Mouse (Mus musculus): ENCODE measurements around the gene Sdhaf1. TPM values are rescaled to one million over a fixed set of nuclear protein-coding genes. Genes with fewer than 3 reads are reported as not detected.

Gene Sdhaf1
- polyA plus RNA-seq, 1 experiment from 2014 or later = 21.8 TPM

- ATAC-seq (replicated peaks; ENCODE audit: low FRiP score) (peak; percentile 87), DNase-seq (ENCODE audit: low spot score) (peak; percentile 88)
- H3K4me3 ChIP-seq (ENCODE audit: low read depth, low read length) = peak overlapping the region; percentile 74
- H3K27me3 ChIP-seq (ENCODE audit: control insufficient read depth, insufficient read depth, low read length) = no peaks in the 10 kb centered on the region
- peak overlapping the region; percentile 86 for H3K4me2 ChIP-seq (ENCODE audit: low read depth, low read length, severe bottlenecking)
- H3K27ac ChIP-seq (ENCODE audit: low read depth, low read length) = peak overlapping the region; percentile 90
- H3K4me1 ChIP-seq (replicated peaks; ENCODE audit: control insufficient read depth, insufficient read depth, low read length) = peaks cover 2% of the 10 kb centered on the region; the same call in 1 of the 2 replicates
- WGBS = under 1% methylated on average over 20 of the region's 20 CpGs
- H3K9me3 ChIP-seq (ENCODE audit: control insufficient read depth, low read length) = no peaks in the 10 kb centered on the region
- H3K9ac ChIP-seq (ENCODE audit: low read length) = peak overlapping the region; percentile 64
- no peaks in the 10 kb centered on the region for H3K36me3 ChIP-seq (ENCODE audit: control insufficient read depth, insufficient read depth, low read length)
These were observed 43.0 kb downstream of the Sdhaf1 start for GRCm38 (mm10) chr7:30280670-30281138.

GRCm38 (mm10) chr7:30279951-30280669, 43.6 kb downstream of the Sdhaf1 start, which contains the start of the genes Thap8 and Wdr62:
Gene Thap8, plus strand, starts transcription at chr7:30280094.
Gene Wdr62, minus strand, starts transcription at chr7:30280419.
- DNase-seq (ENCODE audit: low spot score) = peak; percentile 96
- WGBS = under 1% methylated on average over 49 of the region's 49 CpGs

GRCm38 (mm10) chr7:30279536-30279935, 44.2 kb downstream of the Sdhaf1 start:
- DNase-seq (ENCODE audit: low spot score) (no peak), ATAC-seq (replicated peaks; ENCODE audit: low FRiP score) (no peak)
- no peaks in the 10 kb centered on the region for H3K36me3 ChIP-seq (ENCODE audit: control insufficient read depth, insufficient read depth, low read length)
- peak overlapping the region; percentile 64 for H3K9ac ChIP-seq (ENCODE audit: low read length)
- H3K27me3 ChIP-seq (ENCODE audit: control insufficient read depth, insufficient read depth, low read length) = no peaks in the 10 kb centered on the region
- H3K4me2 ChIP-seq (ENCODE audit: low read depth, low read length, severe bottlenecking) = peak overlapping the region; percentile 86
- WGBS = under 1% methylated on average over 6 of the region's 6 CpGs
- H3K4me1 ChIP-seq (replicated peaks; ENCODE audit: control insufficient read depth, insufficient read depth, low read length) = peaks cover 2% of the 10 kb centered on the region; the same call in 1 of the 2 replicates
- H3K27ac ChIP-seq (ENCODE audit: low read depth, low read length) = peak overlapping the region; percentile 90
- H3K4me3 ChIP-seq (ENCODE audit: low read depth, low read length) = peak overlapping the region; percentile 74
- no peaks in the 10 kb centered on the region for H3K9me3 ChIP-seq (ENCODE audit: control insufficient read depth, low read length)

More at GRCm38 (mm10) chr7:30279951-30280669, 43.6 kb downstream of the Sdhaf1 start, which contains the start of the genes Thap8 and Wdr62:
- Histone ChIP-seq H3K27me3 (ENCODE audit: control insufficient read depth, insufficient read depth, low read length) (no peaks in the 10 kb centered on the region), H3K9ac (ENCODE audit: low read length) (peak within 1 kb of the TSS; percentile 64), H3K9me3 (ENCODE audit: control insufficient read depth, low read length) (no peaks in the 10 kb centered on the region), H3K4me3 (ENCODE audit: low read depth, low read length) (peak within 1 kb of the TSS; percentile 74), H3K4me1 (replicated peaks; ENCODE audit: control insufficient read depth, insufficient read depth, low read length) (peaks cover 2% of the 10 kb centered on the region; the same call in 1 of the 2 replicates), H3K4me2 (ENCODE audit: low read depth, low read length, severe bottlenecking) (peak within 1 kb of the TSS; percentile 86), H3K27ac (ENCODE audit: low read depth, low read length) (peak within 1 kb of the TSS; percentile 90), H3K36me3 (ENCODE audit: control insufficient read depth, insufficient read depth, low read length) (no peaks in the 10 kb centered on the region)
- ATAC-seq (replicated peaks; ENCODE audit: low FRiP score) = peak; percentile 96

- no peaks in the 10 kb centered on the region for H3K36me3 ChIP-seq (ENCODE audit: control insufficient read depth, insufficient read depth, low read length)
- DNase-seq (ENCODE audit: low spot score) (no peak), ATAC-seq (replicated peaks; ENCODE audit: low FRiP score) (no peak)
- peak overlapping the region; percentile 86; the same call in 1 of the 2 replicates for H3K4me2 ChIP-seq (ENCODE audit: low read depth, low read length, severe bottlenecking)
- 75% methylated on average over 2 of the region's 2 CpGs for WGBS
- no peaks in the 10 kb centered on the region for H3K27me3 ChIP-seq (ENCODE audit: control insufficient read depth, insufficient read depth, low read length)
- H3K9ac ChIP-seq (ENCODE audit: low read length) = no peak overlapping the region
- peak overlapping the region; percentile 74; the same call in 1 of the 2 replicates for H3K4me3 ChIP-seq (ENCODE audit: low read depth, low read length)
- H3K27ac ChIP-seq (ENCODE audit: low read depth, low read length) = no peak overlapping the region
- peaks cover 2% of the 10 kb centered on the region; the same call in 1 of the 2 replicates for H3K4me1 ChIP-seq (replicated peaks; ENCODE audit: control insufficient read depth, insufficient read depth, low read length)
- no peaks in the 10 kb centered on the region for H3K9me3 ChIP-seq (ENCODE audit: control insufficient read depth, low read length)
These were observed 44.8 kb downstream of the Sdhaf1 start for GRCm38 (mm10) chr7:30278911-30279310.

- H3K4me3 ChIP-seq (ENCODE audit: low read depth, low read length) = no peak overlapping the region
- H3K4me2 ChIP-seq (ENCODE audit: low read depth, low read length, severe bottlenecking) = no peak overlapping the region
- H3K27ac ChIP-seq (ENCODE audit: low read depth, low read length) = no peak overlapping the region
- 87% methylated on average over 6 of the region's 6 CpGs for WGBS
- ATAC-seq (replicated peaks; ENCODE audit: low FRiP score) (no peak), DNase-seq (ENCODE audit: low spot score) (no peak)
- H3K9me3 ChIP-seq (ENCODE audit: control insufficient read depth, low read length) = no peaks in the 10 kb centered on the region
- H3K36me3 ChIP-seq (ENCODE audit: control insufficient read depth, insufficient read depth, low read length) = no peaks in the 10 kb centered on the region
- H3K27me3 ChIP-seq (ENCODE audit: control insufficient read depth, insufficient read depth, low read length) = no peaks in the 10 kb centered on the region
- no peak overlapping the region for H3K9ac ChIP-seq (ENCODE audit: low read length)
- no peaks in the 10 kb centered on the region; the same call in 1 of the 2 replicates for H3K4me1 ChIP-seq (replicated peaks; ENCODE audit: control insufficient read depth, insufficient read depth, low read length)
These were observed 49.3 kb downstream of the Sdhaf1 start for GRCm38 (mm10) chr7:30274383-30274782.

Other genes starting within 250 kb of the Sdhaf1 start
- 1.9 and 2.9 TPM in 2 replicates for gene Gm26920, start 233.5 kb downstream of the Sdhaf1 start, polyA plus RNA-seq (2014; fragmentation: Nextera tagmentation; extraction: Ambion mirVana)
- gene Zfp566, start 233.4 kb downstream of the Sdhaf1 start, polyA plus RNA-seq (2014; fragmentation: Nextera tagmentation; extraction: Ambion mirVana) = 12.8 and 13.8 TPM in 2 replicates
- gene Zfp260, start 229.1 kb downstream of the Sdhaf1 start, polyA plus RNA-seq (2014; fragmentation: Nextera tagmentation; extraction: Ambion mirVana) = 121 and 124 TPM in 2 replicates
- gene Zfp382, start 202.0 kb downstream of the Sdhaf1 start, polyA plus RNA-seq (2014; fragmentation: Nextera tagmentation; extraction: Ambion mirVana) = 12.6 and 15.3 TPM in 2 replicates
- gene Zfp146, start 154.1 kb downstream of the Sdhaf1 start, polyA plus RNA-seq (2014; fragmentation: Nextera tagmentation; extraction: Ambion mirVana) = 14.0 and 15.5 TPM in 2 replicates
- gene Cox7a1, start 139.8 kb downstream of the Sdhaf1 start, polyA plus RNA-seq (2014; fragmentation: Nextera tagmentation; extraction: Ambion mirVana) = 3.5 and 3.9 TPM in 2 replicates
- gene Capns1, start 125.1 kb downstream of the Sdhaf1 start, polyA plus RNA-seq (2014; fragmentation: Nextera tagmentation; extraction: Ambion mirVana) = 39.7 and 47.7 TPM in 2 replicates
- gene Polr2i, start 91.9 kb downstream of the Sdhaf1 start, polyA plus RNA-seq (2014; fragmentation: Nextera tagmentation; extraction: Ambion mirVana) = 166 and 167 TPM in 2 replicates
- 235 and 270 TPM in 2 replicates for gene Tbcb, start 91.6 kb downstream of the Sdhaf1 start, polyA plus RNA-seq (2014; fragmentation: Nextera tagmentation; extraction: Ambion mirVana)
- gene Ovol3, start 88.2 kb downstream of the Sdhaf1 start, polyA plus RNA-seq (2014; fragmentation: Nextera tagmentation; extraction: Ambion mirVana) = not detected in 2 replicates
- gene Thap8, start 43.8 kb downstream of the Sdhaf1 start, polyA plus RNA-seq (2014; fragmentation: Nextera tagmentation; extraction: Ambion mirVana) = 0.13 and 0.56 TPM in 2 replicates
- 21.7 and 26.4 TPM in 2 replicates for gene Wdr62, start 43.5 kb downstream of the Sdhaf1 start, polyA plus RNA-seq (2014; fragmentation: Nextera tagmentation; extraction: Ambion mirVana)
- 98.8 and 110 TPM in 2 replicates for gene Clip3, start 32.2 kb downstream of the Sdhaf1 start, polyA plus RNA-seq (2014; fragmentation: Nextera tagmentation; extraction: Ambion mirVana)
- 71.3 and 83.8 TPM in 2 replicates for gene Alkbh6, start 15.2 kb downstream of the Sdhaf1 start, polyA plus RNA-seq (2014; fragmentation: Nextera tagmentation; extraction: Ambion mirVana)
- 29.2 and 30.2 TPM in 2 replicates for gene Syne4, start 9.1 kb downstream of the Sdhaf1 start, polyA plus RNA-seq (2014; fragmentation: Nextera tagmentation; extraction: Ambion mirVana)
- not detected in 2 replicates for gene E130208F15Rik, start 2.2 kb downstream of the Sdhaf1 start, polyA plus RNA-seq (2014; fragmentation: Nextera tagmentation; extraction: Ambion mirVana)
- gene Lrfn3, start 38.9 kb upstream of the Sdhaf1 start, polyA plus RNA-seq (2014; fragmentation: Nextera tagmentation; extraction: Ambion mirVana) = 7.2 TPM in 2 replicates
- 9.6 and 15.2 TPM in 2 replicates for gene Tyrobp, start 89.9 kb upstream of the Sdhaf1 start, polyA plus RNA-seq (2014; fragmentation: Nextera tagmentation; extraction: Ambion mirVana)
- 1.0 TPM in 1 of 2 replicates, not detected in the other for gene Hcst, start 96.0 kb upstream of the Sdhaf1 start, polyA plus RNA-seq (2014; fragmentation: Nextera tagmentation; extraction: Ambion mirVana)
- gene Nfkbid, start 97.8 kb upstream of the Sdhaf1 start, polyA plus RNA-seq (2014; fragmentation: Nextera tagmentation; extraction: Ambion mirVana) = 1.3 and 1.6 TPM in 2 replicates
- 99.2 and 108 TPM in 2 replicates for gene Aplp1, start 121.6 kb upstream of the Sdhaf1 start, polyA plus RNA-seq (2014; fragmentation: Nextera tagmentation; extraction: Ambion mirVana)
- 0.55 and 0.61 TPM in 2 replicates for gene Kirrel2, start 133.8 kb upstream of the Sdhaf1 start, polyA plus RNA-seq (2014; fragmentation: Nextera tagmentation; extraction: Ambion mirVana)
- 0.21 and 0.24 TPM in 2 replicates for gene Nphs1, start 134.4 kb upstream of the Sdhaf1 start, polyA plus RNA-seq (2014; fragmentation: Nextera tagmentation; extraction: Ambion mirVana)
- gene Prodh2, start 169.7 kb upstream of the Sdhaf1 start, polyA plus RNA-seq (2014; fragmentation: Nextera tagmentation; extraction: Ambion mirVana) = not detected in 2 replicates
- 66.0 and 72.7 TPM in 2 replicates for gene Arhgap33, start 211.2 kb upstream of the Sdhaf1 start, polyA plus RNA-seq (2014; fragmentation: Nextera tagmentation; extraction: Ambion mirVana)
- 5.5 and 7.4 TPM in 2 replicates for gene Hspb6, start 228.3 kb upstream of the Sdhaf1 start, polyA plus RNA-seq (2014; fragmentation: Nextera tagmentation; extraction: Ambion mirVana)
- gene Proser3, start 228.4 kb upstream of the Sdhaf1 start, polyA plus RNA-seq (2014; fragmentation: Nextera tagmentation; extraction: Ambion mirVana) = 20.0 and 23.6 TPM in 2 replicates
- gene Lin37, start 235.9 kb upstream of the Sdhaf1 start, polyA plus RNA-seq (2014; fragmentation: Nextera tagmentation; extraction: Ambion mirVana) = 45.7 and 50.2 TPM in 2 replicates
- 89.2 and 97.5 TPM in 2 replicates for gene U2af1l4, start 239.4 kb upstream of the Sdhaf1 start, polyA plus RNA-seq (2014; fragmentation: Nextera tagmentation; extraction: Ambion mirVana)
- gene Gm49396, start 239.4 kb upstream of the Sdhaf1 start, polyA plus RNA-seq (2014; fragmentation: Nextera tagmentation; extraction: Ambion mirVana) = 12.1 and 13.6 TPM in 2 replicates
- 96.1 and 99.3 TPM in 2 replicates for gene Psenen, start 239.7 kb upstream of the Sdhaf1 start, polyA plus RNA-seq (2014; fragmentation: Nextera tagmentation; extraction: Ambion mirVana)
- gene Igflr1, start 241.5 kb upstream of the Sdhaf1 start, polyA plus RNA-seq (2014; fragmentation: Nextera tagmentation; extraction: Ambion mirVana) = 4.7 and 6.0 TPM in 2 replicates